Mouse (Mus musculus): Measurements from ENCODE around the gene Nqo2.
A peak's percentile ranks its signal among the peaks of the same experiment; 100 is the strongest.
"Not testable (repeated sequence)": the region's sequence is repeated elsewhere in the genome, so short reads cannot be mapped to it uniquely, and the experiment has no call there.

Nqo2 gene

GRCm38 (mm10) chr13:33964206-33965046 is at the start of gene Nqo2:
Nqo2 (plus strand) TSS chr13:33964687.
- peak; percentile 78 to 86 for DNase-seq

DNA sequence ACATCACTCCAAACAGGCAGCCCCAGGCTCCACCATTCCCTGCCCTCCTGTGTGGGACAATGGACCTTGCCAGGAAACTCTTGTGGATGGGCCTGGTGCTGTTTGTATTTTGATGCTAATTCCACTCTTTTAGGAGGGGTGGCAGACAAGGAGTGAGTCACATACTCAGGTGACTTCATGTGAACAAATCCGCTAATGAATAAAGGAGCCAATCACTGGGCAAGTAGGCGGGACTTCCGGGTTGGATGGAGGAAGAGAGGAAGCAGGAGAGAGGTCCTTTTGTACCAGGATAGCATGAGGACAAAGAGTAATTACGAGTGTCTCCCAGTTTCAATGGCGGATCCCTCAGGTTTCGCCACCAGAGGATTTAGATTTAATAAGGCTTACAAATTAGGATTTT is 43.4 kb upstream of the Nqo2 start:
- no peak for DNase-seq

GRCm38 (mm10) chr13:33921699-33922098 is 42.8 kb upstream of the Nqo2 start:
- DNase-seq = no peak

GRCm38 (mm10) chr13:33930281-33930680 is 34.2 kb upstream of the Nqo2 start:
- no peak for DNase-seq

DNA sequence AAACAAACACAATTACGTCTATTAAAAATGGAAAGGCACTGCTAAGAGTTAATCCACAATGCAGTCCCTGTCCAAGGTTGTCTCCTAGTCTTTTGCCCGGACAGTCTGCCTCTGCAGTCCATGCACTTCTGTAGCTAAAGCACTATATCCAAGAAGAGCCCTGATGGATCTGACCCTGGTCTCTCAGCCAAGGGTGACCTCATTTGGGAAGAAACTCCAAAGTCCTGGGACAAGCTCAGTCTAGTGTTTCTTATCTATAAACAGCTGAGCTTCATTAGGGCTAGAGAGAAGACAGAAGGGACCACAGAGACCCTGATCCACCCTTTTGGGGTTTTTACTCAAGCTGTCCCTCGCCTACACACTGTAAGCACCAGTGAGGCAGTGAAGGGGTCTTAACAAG is 33.6 kb upstream of the Nqo2 start:
- no peak for DNase-seq

- no peak for DNase-seq
These were observed 29.7 kb upstream of the Nqo2 start for GRCm38 (mm10) chr13:33934743-33935142.

- DNase-seq = peak; percentile 75 to 82
These were observed 28.9 kb upstream of the Nqo2 start for GRCm38 (mm10) chr13:33935465-33936181.

GRCm38 (mm10) chr13:33937151-33937550 is 27.3 kb upstream of the Nqo2 start:
- DNase-seq = no peak

DNA sequence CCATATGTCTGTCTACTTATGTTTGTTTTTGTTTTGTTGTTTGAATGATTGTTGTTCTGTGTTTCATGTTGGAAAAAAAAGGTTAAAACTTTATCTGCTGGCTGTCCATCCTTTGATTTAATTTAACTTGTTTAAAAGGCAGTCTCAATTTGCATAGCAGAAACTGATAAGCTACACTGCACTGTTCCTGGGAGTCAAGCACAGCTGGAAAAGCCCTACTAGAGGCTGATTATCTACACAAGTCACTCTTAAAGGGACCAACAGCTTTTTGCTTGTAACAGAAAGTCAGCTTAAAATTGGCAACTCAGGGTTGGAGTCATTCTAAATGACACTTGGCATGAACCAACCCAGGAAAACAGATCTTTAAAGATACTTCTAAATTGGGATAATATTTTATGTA is 26.9 kb upstream of the Nqo2 start:
- DNase-seq = not testable (repeated sequence)

DNA sequence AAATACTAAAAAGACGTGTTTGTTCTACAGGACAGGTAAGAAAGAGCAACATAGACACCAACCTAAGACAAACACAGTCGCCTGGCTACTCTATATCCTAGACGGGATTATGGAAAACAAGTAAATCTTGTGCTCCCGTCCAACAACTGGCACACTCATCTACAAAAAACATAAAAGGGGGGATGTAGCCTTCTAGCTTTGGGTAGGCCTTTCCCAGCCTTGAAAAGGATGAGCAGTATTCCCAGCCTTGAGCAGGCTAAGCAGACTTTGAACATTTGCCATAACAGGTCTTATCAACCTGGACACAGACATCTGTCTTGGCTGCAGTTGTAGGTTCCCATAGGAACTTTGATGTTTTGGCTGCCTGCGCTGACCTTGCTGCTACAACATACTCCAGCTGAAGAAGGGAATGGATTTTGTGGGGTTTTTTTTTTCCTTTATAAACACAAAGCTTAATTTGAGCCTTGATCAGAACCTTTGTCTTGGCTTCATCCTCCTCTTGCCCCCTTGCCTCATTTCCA is 23.1 kb upstream of the Nqo2 start:
- no peak for DNase-seq

GRCm38 (mm10) chr13:33942212-33942779 is 22.2 kb upstream of the Nqo2 start:
- peak; percentile 47 to 53 for DNase-seq

GRCm38 (mm10) chr13:33951308-33952074 is 13.0 kb upstream of the Nqo2 start:
- no peak for DNase-seq

DNA sequence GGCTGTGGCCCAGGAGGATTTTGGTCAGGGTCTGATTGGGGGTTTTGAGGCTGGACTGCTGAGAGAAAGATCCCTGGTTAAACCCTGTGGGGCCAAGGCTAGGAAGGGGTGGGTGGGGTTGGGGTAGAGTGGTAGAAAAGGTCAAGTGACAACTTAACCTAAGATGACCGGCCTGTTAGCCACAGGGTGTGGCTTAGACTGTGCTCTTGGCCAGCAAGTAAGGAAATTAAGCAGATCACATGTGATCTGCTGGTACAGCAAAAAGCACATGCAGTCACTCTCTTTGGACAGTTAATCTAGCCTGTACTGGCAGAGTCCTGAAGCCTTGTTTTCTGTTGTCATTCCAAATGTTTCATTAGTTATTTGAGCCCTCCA is 12.4 kb upstream of the Nqo2 start:
- no peak for DNase-seq

DNA sequence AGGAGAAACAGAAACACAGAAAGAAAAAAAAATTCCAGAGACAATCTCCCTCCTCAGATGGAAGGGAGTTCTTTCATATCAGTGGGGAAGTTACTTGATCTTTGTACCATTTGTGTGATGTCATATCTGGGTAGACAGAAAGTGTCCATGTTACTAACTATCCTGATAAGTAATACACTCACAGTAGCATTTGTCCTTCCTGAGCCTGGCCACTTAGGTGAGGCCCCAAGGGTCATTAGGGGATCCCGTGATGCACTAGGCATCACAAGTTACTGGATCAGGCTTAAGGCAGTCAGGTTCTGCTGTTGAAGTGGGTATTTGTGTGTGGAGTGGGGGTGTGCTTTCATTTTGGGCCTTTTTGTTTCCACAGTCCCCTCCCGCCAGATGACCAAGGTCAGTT is 11.5 kb upstream of the Nqo2 start:
- no peak for DNase-seq

DNA sequence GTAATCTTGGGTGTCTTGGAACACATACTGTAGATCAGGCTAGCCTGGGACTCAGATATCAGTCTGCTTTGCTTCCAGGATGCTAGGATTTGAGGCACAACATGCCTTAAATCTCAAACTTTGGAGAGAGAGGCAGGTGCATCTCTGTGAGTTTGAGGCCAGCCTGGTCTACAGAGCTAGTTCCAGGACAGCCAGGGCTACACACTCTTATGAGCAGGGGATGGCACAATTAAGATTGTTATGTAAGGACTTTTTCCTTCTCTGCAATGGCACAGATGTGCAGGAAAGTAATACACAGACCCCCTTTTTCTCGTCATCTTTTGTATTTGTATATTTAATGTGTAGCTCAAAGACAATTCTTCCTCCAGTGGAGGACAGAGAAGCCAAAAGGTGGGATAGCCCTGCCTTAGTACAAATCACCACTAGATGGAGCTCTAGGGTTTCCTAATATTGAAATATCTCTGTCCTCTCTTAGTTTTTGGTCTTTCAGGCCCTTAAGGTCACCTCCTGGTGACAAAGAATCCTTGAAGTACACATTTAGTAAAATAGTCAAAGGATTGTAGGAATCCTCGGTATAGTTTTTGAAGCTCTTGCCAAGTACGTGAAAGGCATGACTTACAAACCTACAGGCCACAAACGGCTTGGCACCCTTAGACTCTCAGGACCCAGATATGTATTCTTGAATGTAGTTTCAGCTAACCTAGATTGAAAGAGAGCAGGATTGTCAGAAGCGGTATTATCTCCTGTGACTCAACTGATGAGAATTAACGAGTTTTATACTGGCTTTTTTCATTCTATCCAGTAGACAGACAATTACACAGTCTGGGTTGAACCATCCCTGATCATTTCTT is 7.7 kb upstream of the Nqo2 start:
- DNase-seq = no peak

- DNase-seq = no peak
These were observed 4.7 kb upstream of the Nqo2 start for GRCm38 (mm10) chr13:33959771-33960170.

GRCm38 (mm10) chr13:33965056-33966024 is 853 bp downstream of the Nqo2 start:
- DNase-seq = peak in 1 of 2 experiments; percentile 8

GRCm38 (mm10) chr13:33966025-33966412 is 1.5 kb downstream of the Nqo2 start:
- no peak for DNase-seq

GRCm38 (mm10) chr13:33966574-33966973 is 2.1 kb downstream of the Nqo2 start:
- DNase-seq = no peak

DNA sequence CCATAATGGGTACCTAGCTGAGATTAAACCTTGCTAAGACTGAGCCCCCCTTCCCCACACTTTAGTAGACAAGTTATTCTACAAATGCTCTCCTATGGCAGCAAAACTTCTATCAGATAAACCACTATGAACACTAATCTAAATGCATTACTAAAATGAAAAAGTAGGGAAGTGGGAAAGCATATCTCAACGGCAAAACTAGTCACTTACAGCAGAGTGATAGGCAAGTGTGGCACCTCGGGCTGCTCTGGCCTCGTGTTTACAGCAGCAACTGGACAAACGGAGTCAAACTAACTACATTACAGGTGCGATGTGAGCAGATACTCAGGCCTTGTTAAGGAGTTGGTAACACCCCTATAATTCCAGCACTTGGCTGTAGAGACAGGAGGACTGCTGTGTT is 25.1 kb downstream of the Nqo2 start:
- no peak for DNase-seq

DNA sequence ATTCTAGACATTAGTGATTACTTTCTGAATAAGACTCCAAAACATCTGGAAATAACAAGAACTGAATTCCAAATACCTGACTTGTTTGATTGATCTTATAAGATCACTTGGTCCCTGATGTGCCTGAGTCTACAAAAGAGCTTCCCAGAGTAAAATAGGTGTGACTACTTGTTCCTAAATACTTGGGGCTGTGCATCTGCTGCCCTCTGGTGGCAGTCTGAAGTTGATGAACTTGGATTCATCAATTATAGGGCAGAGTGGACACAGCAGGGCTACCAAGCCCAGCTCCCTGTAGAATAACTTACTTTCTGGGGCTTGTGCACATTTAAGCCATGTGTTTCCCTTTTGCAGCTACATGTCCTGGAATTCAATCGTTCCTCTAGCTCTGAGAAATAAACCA is 30.7 kb downstream of the Nqo2 start:
- peak; percentile 82 to 86 for DNase-seq
